Mouse (Mus musculus) midbrain, embryonic 16.5 days (tissue): ENCODE results near the gene Spag7. TPM values are rescaled to one million over a fixed set of nuclear protein-coding genes. Genes with fewer than 3 reads are reported as not detected.

Experiments
- ATAC-seq: fragments of 200-750 bp; cut with Nextera tagmentation; 2 replicates; pipeline ENCODE4 v1.8.0; 2017; ENCODE audit warnings: moderate TSS enrichment
- H3K27ac ChIP-seq: fragments of 300-500 bp; sonication (generic); 2 replicates; pipeline ENCODE4 v1.5.1; 2014; ENCODE audit warnings: mild to moderate bottlenecking, low read length, mixed read lengths
- H3K27me3 ChIP-seq: fragments of 300-500 bp; sonication (generic); 2 replicates; pipeline ENCODE4 v1.6.1; 2014; ENCODE audit warnings: low read depth, low read length, mixed read lengths; ENCODE audit not compliant: control insufficient read depth, insufficient read depth
- H3K36me3 ChIP-seq: fragments of 300-500 bp; sonication (generic); 2 replicates; pipeline ENCODE4 v1.6.1; 2014; ENCODE audit warnings: mild to moderate bottlenecking, low read length, moderate library complexity, mixed read lengths; ENCODE audit not compliant: control insufficient read depth, insufficient read depth
- H3K4me1 ChIP-seq: fragments of 300-500 bp; sonication (generic); 2 replicates; pipeline ENCODE4 v1.6.1; 2014; ENCODE audit warnings: mild to moderate bottlenecking, low read length, mixed read lengths; ENCODE audit not compliant: control insufficient read depth, insufficient read depth
- H3K4me2 ChIP-seq: fragments of 300-500 bp; sonication (generic); 2 replicates; pipeline ENCODE4 v1.6.1; 2014; ENCODE audit warnings: mild to moderate bottlenecking, low read length, mixed read lengths
- H3K4me3 ChIP-seq: fragments of 300-500 bp; sonication (generic); 2 replicates; pipeline ENCODE4 v1.5.1; 2014; ENCODE audit warnings: low read depth, mild to moderate bottlenecking, low read length, moderate library complexity, mixed read lengths
- H3K9ac ChIP-seq: fragments of 300-500 bp; sonication (generic); 2 replicates; pipeline ENCODE4 v1.6.1; 2014; ENCODE audit warnings: low read depth, low read length, mixed read lengths
- H3K9me3 ChIP-seq: fragments of 300-500 bp; sonication (generic); replicated peaks from 2 replicates; pipeline ENCODE4 v1.6.1; 2014; ENCODE audit warnings: mild to moderate bottlenecking, low read length, mixed read lengths; ENCODE audit not compliant: control insufficient read depth, poor library complexity, severe bottlenecking
- WGBS: fragments of 180-500 bp; shearing (Covaris S2); extraction: QIAGEN DNeasy Blood & Tissue Kit; methylation state at CpG from one replicate; pipeline ENCODE4 v1.1.7; 2014; 5-methylcytosine and 5-hydroxymethylcytosine counted together
- polyA plus RNA-seq: library from polyadenylated mRNA; unstranded; fragments of >200 nt; fragmentation: Nextera tagmentation; extraction: Ambion mirVana; gene quantifications from 2 replicates; pipeline ENCODE4 v1.2.1, GENCODE M21; 2015

The Spag7 gene
- polyA plus RNA-seq, 1 experiment from 2014 or later = 151 TPM

DNA sequence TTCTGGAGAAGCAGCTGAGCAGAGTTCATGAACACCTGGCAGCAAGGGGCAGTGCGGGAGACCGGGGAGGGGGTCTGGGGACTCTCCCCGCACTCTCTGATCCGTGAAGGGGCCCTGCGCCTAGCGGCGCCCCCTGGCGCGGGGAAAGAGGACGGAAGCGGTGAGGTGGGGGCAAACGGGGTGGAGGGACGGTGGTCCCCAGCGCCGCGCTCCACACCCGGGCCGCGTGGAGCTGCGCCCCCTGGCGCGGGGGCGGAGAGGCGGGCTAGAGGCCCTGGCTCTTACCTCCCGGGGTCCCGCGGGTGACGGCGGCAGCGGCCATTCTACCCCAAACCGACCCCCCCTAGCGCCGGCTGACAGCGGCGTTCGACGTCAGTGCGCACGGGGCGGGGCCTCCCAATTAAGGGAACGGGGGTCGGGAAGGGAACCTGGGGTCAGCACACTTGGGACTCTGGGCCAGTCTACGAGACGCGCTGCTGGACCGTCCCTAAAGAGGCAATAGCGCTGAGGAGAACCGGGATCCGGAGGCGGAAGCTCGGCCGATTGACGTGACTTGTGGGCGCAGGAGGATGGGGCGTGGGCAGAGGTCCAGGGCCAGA lies 18.5 kb upstream of the Spag7 start, which contains the start of gene Camta2:
Camta2 (minus strand) TSS at position 505 of the 599 bp plus-strand sequence.
- Histone ChIP-seq H3K27ac (peak within 1 kb of the TSS; percentile 85), H3K9me3 (no peaks in the 10 kb centered on the region), H3K27me3 (no peaks in the 10 kb centered on the region), H3K4me3 (peak within 1 kb of the TSS; percentile 82), H3K36me3 (peaks cover 7% of the 10 kb centered on the region; the same call in 1 of the 2 replicates), H3K9ac (peak within 1 kb of the TSS; percentile 94), H3K4me1 (peaks cover 22% of the 10 kb centered on the region), H3K4me2 (peak within 1 kb of the TSS; percentile 90)
- WGBS = under 1% methylated on average over 50 of the region's 55 CpGs
- ATAC-seq = peak; percentile 81

- peaks cover 7% of the 10 kb centered on the region; the same call in 1 of the 2 replicates for H3K36me3 ChIP-seq
- H3K27me3 ChIP-seq = no peaks in the 10 kb centered on the region
- peak; percentile 63 for ATAC-seq
- H3K9ac ChIP-seq = peak overlapping the region; percentile 94
- peak overlapping the region; percentile 85 for H3K27ac ChIP-seq
- 6% methylated on average over 16 of the region's 16 CpGs for WGBS
- no peaks in the 10 kb centered on the region for H3K9me3 ChIP-seq
- H3K4me1 ChIP-seq = peaks cover 28% of the 10 kb centered on the region
- H3K4me2 ChIP-seq = peak overlapping the region; percentile 90
- peak overlapping the region; percentile 82 for H3K4me3 ChIP-seq
These were observed 17.8 kb upstream of the Spag7 start for GRCm38 (mm10) chr11:70686901-70687566.

GRCm38 (mm10) chr11:70683640-70684039 lies 14.4 kb upstream of the Spag7 start:
- no peak overlapping the region for H3K9ac ChIP-seq
- H3K36me3 ChIP-seq = peaks cover 16% of the 10 kb centered on the region
- no peak overlapping the region for H3K4me3 ChIP-seq
- ATAC-seq = no peak
- H3K4me2 ChIP-seq = no peak overlapping the region
- H3K27me3 ChIP-seq = no peaks in the 10 kb centered on the region
- H3K27ac ChIP-seq = no peak overlapping the region
- peaks cover 24% of the 10 kb centered on the region for H3K4me1 ChIP-seq
- H3K9me3 ChIP-seq = no peaks in the 10 kb centered on the region
- WGBS = 96% methylated on average over 5 of the region's 5 CpGs

DNA sequence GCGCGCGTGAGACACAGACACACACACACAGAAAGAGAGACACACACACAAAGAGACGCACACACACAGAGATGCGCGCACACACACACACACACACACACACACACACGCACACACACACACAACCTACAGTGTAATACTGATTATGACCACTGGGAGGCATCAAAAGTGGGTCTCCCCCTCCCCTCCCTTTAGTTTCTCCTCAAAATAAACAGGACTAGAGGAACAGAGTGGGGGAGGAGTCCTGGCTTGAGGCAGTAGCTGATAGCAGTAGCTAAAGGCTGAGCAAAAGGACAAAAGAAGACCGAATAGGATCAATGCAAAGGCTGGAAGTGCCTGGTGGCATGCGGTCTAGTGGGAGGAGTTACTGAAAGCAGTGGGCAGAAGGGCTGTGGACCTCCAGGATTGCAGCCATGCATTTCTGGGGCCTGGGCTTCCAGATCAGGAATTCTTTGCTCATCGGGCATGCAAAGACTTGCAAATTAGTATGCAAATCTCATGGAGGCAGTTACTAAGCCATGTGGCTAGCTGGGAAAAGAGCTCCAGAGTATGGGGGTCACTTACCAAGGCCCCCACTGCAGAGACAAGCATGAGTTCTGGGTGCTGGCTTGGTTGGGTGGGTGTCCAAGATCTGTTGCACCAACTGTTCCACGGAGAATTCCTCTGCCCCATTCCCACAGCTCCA lies 12.8 kb upstream of the Spag7 start:
- H3K27ac ChIP-seq = peak overlapping the region; percentile 43
- H3K4me3 ChIP-seq = no peak overlapping the region
- peaks cover 16% of the 10 kb centered on the region for H3K36me3 ChIP-seq
- no peaks in the 10 kb centered on the region for H3K27me3 ChIP-seq
- H3K9me3 ChIP-seq = no peaks in the 10 kb centered on the region
- peaks cover 19% of the 10 kb centered on the region for H3K4me1 ChIP-seq
- 0 out of 2 replicates have a peak overlapping the region, but pooled peaks have one; percentile 22 for H3K9ac ChIP-seq
- ATAC-seq = peak; percentile 57
- WGBS = 14% methylated on average over 11 of the region's 11 CpGs
- H3K4me2 ChIP-seq = peak overlapping the region; percentile 5; the same call in 1 of the 2 replicates

- peaks cover 16% of the 10 kb centered on the region for H3K36me3 ChIP-seq
- no peak overlapping the region for H3K9ac ChIP-seq
- H3K4me3 ChIP-seq = no peak overlapping the region
- H3K27ac ChIP-seq = no peak overlapping the region
- H3K4me2 ChIP-seq = no peak overlapping the region
- WGBS = 66% methylated on average over 12 of the region's 12 CpGs
- H3K27me3 ChIP-seq = no peaks in the 10 kb centered on the region
- no peaks in the 10 kb centered on the region for H3K9me3 ChIP-seq
- ATAC-seq = peak; percentile 21; the same call in 1 of the 2 replicates
- H3K4me1 ChIP-seq = peaks cover 11% of the 10 kb centered on the region
These were observed 12.0 kb upstream of the Spag7 start for GRCm38 (mm10) chr11:70681170-70681569.

GRCm38 (mm10) chr11:70679894-70680293 lies 10.7 kb upstream of the Spag7 start:
- ATAC-seq = no peak
- peaks cover 20% of the 10 kb centered on the region for H3K36me3 ChIP-seq
- 92% methylated on average over 8 of the region's 8 CpGs for WGBS
- H3K27me3 ChIP-seq = no peaks in the 10 kb centered on the region
- no peak overlapping the region for H3K4me2 ChIP-seq
- no peak overlapping the region for H3K4me3 ChIP-seq
- peaks cover 7% of the 10 kb centered on the region for H3K4me1 ChIP-seq
- no peak overlapping the region for H3K27ac ChIP-seq
- H3K9me3 ChIP-seq = no peaks in the 10 kb centered on the region
- no peak overlapping the region for H3K9ac ChIP-seq

GRCm38 (mm10) chr11:70679361-70679760 lies 10.1 kb upstream of the Spag7 start:
- no peak for ATAC-seq
- peaks cover 20% of the 10 kb centered on the region for H3K36me3 ChIP-seq

DNA sequence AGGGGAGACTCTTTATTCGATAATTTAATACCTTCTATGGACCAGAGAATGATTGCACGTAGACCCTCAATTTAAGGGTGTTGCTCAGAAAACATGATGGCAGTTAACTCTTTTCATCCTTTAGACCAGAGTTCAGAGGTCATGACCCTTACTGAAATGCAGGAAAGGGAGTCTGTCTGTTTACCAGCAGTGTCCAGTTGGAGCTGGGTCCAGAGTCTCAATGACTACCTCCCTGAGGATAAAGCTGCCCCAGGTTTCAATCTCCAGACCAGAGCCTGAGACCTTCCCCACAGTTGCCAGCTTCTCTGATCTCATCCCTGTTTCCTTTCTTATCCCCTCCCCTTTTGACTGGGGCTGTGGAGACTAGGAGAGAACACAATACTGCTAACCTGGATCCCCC lies 9.4 kb upstream of the Spag7 start:
- peaks cover 7% of the 10 kb centered on the region for H3K4me1 ChIP-seq
- no peak overlapping the region for H3K27ac ChIP-seq
- H3K9ac ChIP-seq = no peak overlapping the region
- no peak overlapping the region for H3K4me2 ChIP-seq
- H3K9me3 ChIP-seq = no peaks in the 10 kb centered on the region
- no peak for ATAC-seq
- no peak overlapping the region for H3K4me3 ChIP-seq
- peaks cover 15% of the 10 kb centered on the region for H3K36me3 ChIP-seq
- WGBS = 75% methylated on average over 2 of the region's 2 CpGs
- H3K27me3 ChIP-seq = no peaks in the 10 kb centered on the region

More at GRCm38 (mm10) chr11:70679361-70679760, 10.1 kb upstream of the Spag7 start:
- Histone ChIP-seq H3K4me3 (no peak overlapping the region), H3K9me3 (no peaks in the 10 kb centered on the region), H3K4me2 (no peak overlapping the region), H3K4me1 (peaks cover 7% of the 10 kb centered on the region), H3K9ac (no peak overlapping the region), H3K27ac (no peak overlapping the region), H3K27me3 (no peaks in the 10 kb centered on the region)
- WGBS = 94% methylated on average over 8 of the region's 8 CpGs

- no peak overlapping the region for H3K4me3 ChIP-seq
- 81% methylated on average over 9 of the region's 9 CpGs for WGBS
- no peak overlapping the region for H3K27ac ChIP-seq
- no peaks in the 10 kb centered on the region for H3K9me3 ChIP-seq
- no peak overlapping the region for H3K9ac ChIP-seq
- ATAC-seq = no peak
- no peak overlapping the region for H3K4me2 ChIP-seq
- H3K27me3 ChIP-seq = no peaks in the 10 kb centered on the region
- peaks cover 15% of the 10 kb centered on the region for H3K36me3 ChIP-seq
- peaks cover 7% of the 10 kb centered on the region for H3K4me1 ChIP-seq
These were observed 8.9 kb upstream of the Spag7 start for GRCm38 (mm10) chr11:70678092-70678491.
